Mouse (Mus musculus) neural tube, embryonic 14.5 days (tissue): ENCODE results near the gene Olfr735. TPM values are rescaled to one million over a fixed set of nuclear protein-coding genes. Genes with fewer than 3 reads are reported as not detected.
A peak's percentile ranks its signal among the peaks of the same experiment; 100 is the strongest.

Source experiments
- ATAC-seq: fragments of 200-750 bp; cut with Nextera tagmentation; 2 replicates; pipeline ENCODE4 v1.8.0; 2017; ENCODE audit warnings: low read depth, mild to moderate bottlenecking, moderate TSS enrichment, moderate library complexity
- H3K27ac ChIP-seq: fragments of 300-500 bp; sonication (generic); 2 replicates; pipeline ENCODE4 v1.5.1; 2014; ENCODE audit warnings: low read depth, mild to moderate bottlenecking, control low read depth, low read length, moderate library complexity, mixed read lengths
- H3K27me3 ChIP-seq: fragments of 300-500 bp; sonication (generic); 2 replicates; pipeline ENCODE4 v1.6.1; 2014; ENCODE audit warnings: low read length; ENCODE audit not compliant: control insufficient read depth, insufficient read depth
- H3K36me3 ChIP-seq: fragments of 300-500 bp; sonication (generic); 2 replicates; pipeline ENCODE4 v1.6.1; 2014; ENCODE audit warnings: low read length, mixed read lengths; ENCODE audit not compliant: control insufficient read depth, insufficient read depth
- H3K4me1 ChIP-seq: fragments of 300-500 bp; sonication (generic); 2 replicates; pipeline ENCODE4 v1.6.1; 2014; ENCODE audit warnings: low read length; ENCODE audit not compliant: control insufficient read depth, insufficient read depth
- H3K4me2 ChIP-seq: fragments of 300-500 bp; sonication (generic); 2 replicates; pipeline ENCODE4 v1.6.1; 2014; ENCODE audit warnings: mild to moderate bottlenecking, low read depth, low read length, control low read depth
- H3K4me3 ChIP-seq: fragments of 300-500 bp; sonication (generic); 2 replicates; pipeline ENCODE4 v1.5.1; 2014; ENCODE audit warnings: low read depth, low read length, control low read depth, mixed read lengths
- H3K9ac ChIP-seq: fragments of 300-500 bp; sonication (generic); replicated peaks from 2 replicates; pipeline ENCODE4 v1.6.1; 2014; ENCODE audit warnings: low read depth, mild to moderate bottlenecking, control low read depth, low read length, mixed read lengths
- H3K9me3 ChIP-seq: fragments of 300-500 bp; sonication (generic); 2 replicates; pipeline ENCODE4 v1.6.1; 2016; ENCODE audit warnings: low read length; ENCODE audit not compliant: control insufficient read depth
- WGBS: fragments of 180-500 bp; shearing (Covaris S2); extraction: QIAGEN DNeasy Blood & Tissue Kit; methylation state at CpG from one replicate; pipeline ENCODE4 v1.1.7; 2014; 5-methylcytosine and 5-hydroxymethylcytosine counted together
- polyA plus RNA-seq: library from polyadenylated mRNA; unstranded; fragments of >200 nt; fragmentation: Nextera tagmentation; extraction: Ambion mirVana; gene quantifications from 2 replicates; pipeline ENCODE4 v1.2.1, GENCODE M21; 2014

Gene Olfr735
- polyA plus RNA-seq = not detected in 2 replicates

DNA sequence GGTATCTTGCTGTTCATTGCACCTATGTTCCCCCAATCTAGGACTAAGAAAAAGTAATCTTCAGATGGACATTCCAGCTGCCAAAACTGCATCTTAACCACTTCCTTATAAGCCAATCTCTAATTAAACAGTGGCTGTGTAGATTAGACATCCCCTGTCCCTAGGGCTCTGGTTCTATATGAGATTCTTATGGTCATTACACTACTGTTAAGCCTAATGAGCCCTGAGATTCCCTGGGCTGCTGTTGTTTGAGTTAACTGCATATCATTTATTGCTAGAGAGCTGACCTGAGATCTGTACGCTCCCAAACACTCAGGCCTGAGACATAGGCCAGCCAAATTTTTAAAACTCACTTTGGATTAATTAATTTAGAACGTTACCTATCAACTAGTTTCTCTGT is at the start of gene Olfr735:
TSS of gene Olfr735 (minus strand) at position 77 of the 400 bp plus-strand sequence.
- H3K4me3 ChIP-seq = no peak within 1 kb of the TSS
- 0 out of 2 replicates have a peak, but pooled peaks have one; percentile 24 for ATAC-seq
- H3K9me3 ChIP-seq = no peaks in the 10 kb centered on the region
- H3K4me2 ChIP-seq = no peak within 1 kb of the TSS
- no peaks in the 10 kb centered on the region for H3K27me3 ChIP-seq
- no peak within 1 kb of the TSS for H3K9ac ChIP-seq
- no peak within 1 kb of the TSS for H3K27ac ChIP-seq
- H3K36me3 ChIP-seq = no peaks in the 10 kb centered on the region
- WGBS = 73% methylated on average over 2 of the region's 2 CpGs
- no peaks in the 10 kb centered on the region for H3K4me1 ChIP-seq

DNA sequence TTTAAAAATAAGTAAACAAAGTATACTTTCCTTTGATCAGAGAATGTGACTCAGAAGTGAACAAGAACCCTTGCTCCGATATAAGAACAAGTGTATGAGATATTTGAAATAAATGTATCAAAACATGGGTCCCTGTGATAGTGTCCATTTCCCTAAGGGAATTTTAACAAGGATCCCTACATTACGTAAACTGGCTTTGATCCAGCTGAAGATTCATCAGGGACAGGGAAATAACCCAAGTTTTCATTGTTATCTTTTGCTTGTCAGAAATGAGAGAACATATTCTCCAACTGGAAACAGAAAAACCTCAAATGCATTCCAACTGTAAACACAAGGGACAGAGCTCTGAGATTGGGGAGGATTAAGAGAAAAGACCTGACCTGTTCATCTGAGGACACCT is 32.2 kb upstream of the Olfr735 start, which contains the start of gene Olfr736:
TSS of gene Olfr736 (plus strand) at position 301 of the 400 bp plus-strand sequence.
- Histone ChIP-seq H3K36me3 (no peaks in the 10 kb centered on the region), H3K9ac (no peak within 1 kb of the TSS), H3K27me3 (no peaks in the 10 kb centered on the region), H3K4me1 (no peaks in the 10 kb centered on the region), H3K9me3 (no peaks in the 10 kb centered on the region), H3K4me3 (no peak within 1 kb of the TSS), H3K27ac (no peak within 1 kb of the TSS), H3K4me2 (no peak within 1 kb of the TSS)
- WGBS = 90% methylated on average over 2 of the region's 2 CpGs
- no peak for ATAC-seq

DNA sequence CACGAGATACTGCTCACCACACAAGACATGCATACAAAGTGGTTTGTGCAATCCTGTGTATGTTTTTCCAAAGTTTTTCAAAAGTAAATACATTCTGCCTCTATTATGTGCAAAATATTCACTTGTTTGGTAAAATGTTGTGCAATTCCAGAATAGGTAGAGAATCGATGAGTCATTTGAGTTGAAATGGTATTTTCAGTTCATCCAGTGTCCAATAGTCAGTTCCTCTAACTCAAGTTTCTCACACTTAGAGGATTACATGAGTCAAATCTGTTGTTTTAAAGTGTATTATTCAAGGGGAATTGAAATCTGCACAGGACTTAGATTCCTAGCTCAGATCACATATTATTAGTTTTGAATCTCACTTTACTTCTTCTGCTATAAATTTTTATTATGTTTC is 14.9 kb upstream of the Olfr735 start:
- no peak for ATAC-seq
- Histone ChIP-seq H3K9ac (no peak overlapping the region), H3K36me3 (no peaks in the 10 kb centered on the region), H3K27ac (no peak overlapping the region), H3K4me2 (no peak overlapping the region), H3K4me3 (no peak overlapping the region), H3K4me1 (no peaks in the 10 kb centered on the region), H3K9me3 (no peaks in the 10 kb centered on the region), H3K27me3 (no peaks in the 10 kb centered on the region)
- WGBS = 87% methylated on average over 2 of the region's 2 CpGs

DNA sequence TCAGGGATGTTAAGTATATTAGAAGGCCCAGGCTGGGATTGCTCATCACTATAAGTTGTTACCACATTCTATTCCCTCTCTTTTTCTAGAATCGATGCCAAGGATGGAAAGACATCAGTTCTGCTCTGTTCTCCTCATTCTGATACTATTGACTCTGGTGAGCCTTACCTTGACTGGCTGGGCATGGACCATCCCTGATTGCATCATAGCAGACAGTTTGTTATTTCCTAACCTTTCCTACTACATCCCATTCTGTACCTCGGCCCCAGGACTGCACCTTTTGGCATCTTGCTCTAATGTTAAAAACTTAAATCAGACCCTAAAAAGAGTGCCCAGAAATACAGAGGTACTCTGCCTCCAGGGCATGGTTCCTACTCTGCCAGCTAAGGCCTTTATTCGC is 11.8 kb upstream of the Olfr735 start:
- no peaks in the 10 kb centered on the region for H3K4me1 ChIP-seq
- no peaks in the 10 kb centered on the region for H3K36me3 ChIP-seq
- H3K27ac ChIP-seq = no peak overlapping the region
- no peaks in the 10 kb centered on the region for H3K9me3 ChIP-seq
- no peak for ATAC-seq
- no peak overlapping the region for H3K9ac ChIP-seq
- H3K4me3 ChIP-seq = no peak overlapping the region
- H3K27me3 ChIP-seq = no peaks in the 10 kb centered on the region
- WGBS = 85% methylated on average over 3 of the region's 3 CpGs
- no peak overlapping the region for H3K4me2 ChIP-seq

DNA sequence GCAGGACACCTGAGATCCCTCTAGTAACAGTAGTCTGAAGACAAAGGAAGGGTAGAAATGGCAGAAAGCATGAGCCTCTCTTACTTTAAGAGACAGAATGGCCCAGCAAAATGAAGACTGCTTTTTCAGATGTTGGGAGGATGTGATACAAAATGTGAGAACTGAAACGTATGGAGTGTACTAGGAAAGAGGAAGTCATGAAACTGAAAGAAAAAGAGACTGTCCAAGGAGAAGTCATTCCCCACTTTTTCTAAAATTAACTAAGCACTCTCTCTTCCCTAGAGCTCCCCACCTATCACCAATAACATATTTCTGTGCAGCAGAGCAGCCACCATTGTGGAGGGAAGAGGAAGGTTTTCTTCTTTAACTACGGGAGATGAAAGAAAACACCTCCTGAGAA is 8.9 kb upstream of the Olfr735 start, which contains the start of gene Tlr11:
TSS of gene Tlr11 (plus strand) at position 322 of the 400 bp plus-strand sequence.
- Histone ChIP-seq H3K27me3 (no peaks in the 10 kb centered on the region), H3K36me3 (no peaks in the 10 kb centered on the region), H3K9ac (no peak within 1 kb of the TSS), H3K27ac (no peak within 1 kb of the TSS), H3K9me3 (no peaks in the 10 kb centered on the region), H3K4me3 (no peak within 1 kb of the TSS), H3K4me2 (no peak within 1 kb of the TSS), H3K4me1 (no peaks in the 10 kb centered on the region)
- WGBS = 88% methylated on average over 2 of the region's 2 CpGs
- no peak for ATAC-seq

DNA sequence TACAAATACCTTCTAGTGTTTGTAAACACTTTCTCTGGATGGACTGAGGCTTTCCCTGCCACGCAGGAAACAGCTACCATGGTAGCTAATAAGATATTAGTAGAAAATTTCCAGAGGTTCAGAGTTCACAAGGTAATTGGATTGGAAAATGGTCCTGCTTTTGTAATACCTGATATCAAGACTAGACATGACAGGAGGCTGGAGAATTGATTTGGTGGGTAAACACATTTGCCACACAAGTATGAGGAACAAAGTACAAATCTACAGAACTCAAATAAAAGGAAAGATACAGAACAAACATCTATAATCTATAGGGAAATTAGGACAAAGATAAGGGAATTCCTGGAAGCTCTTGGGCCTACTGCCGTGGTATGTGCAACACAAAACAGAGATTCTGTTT is 8.1 kb upstream of the Olfr735 start:
- WGBS = 79% methylated on average over 2 of the region's 2 CpGs
- Histone ChIP-seq H3K27ac (no peak overlapping the region), H3K9ac (no peak overlapping the region), H3K9me3 (no peaks in the 10 kb centered on the region), H3K36me3 (no peaks in the 10 kb centered on the region), H3K4me1 (no peaks in the 10 kb centered on the region), H3K27me3 (no peaks in the 10 kb centered on the region), H3K4me3 (no peak overlapping the region), H3K4me2 (no peak overlapping the region)
- ATAC-seq = no peak

DNA sequence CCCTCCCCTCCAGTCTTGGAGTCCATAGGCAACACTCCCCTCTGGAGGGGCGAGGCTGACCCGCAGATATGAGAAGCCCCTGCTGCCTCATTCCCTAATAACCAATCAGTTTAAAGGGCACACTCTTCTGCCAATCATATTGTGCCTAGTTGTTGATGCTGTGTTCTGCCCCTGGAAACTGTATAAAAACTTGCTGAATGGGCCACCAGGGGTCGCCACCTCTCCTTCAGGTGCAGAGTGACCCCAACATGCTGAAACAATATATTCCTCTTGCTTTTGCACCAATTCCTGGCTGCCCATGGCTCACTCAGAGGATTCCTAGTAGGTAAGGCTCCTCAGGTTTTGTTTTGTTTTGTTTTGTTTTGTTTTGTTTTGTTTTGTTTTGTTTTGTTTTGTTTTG is 3.8 kb upstream of the Olfr735 start:
- ATAC-seq = no peak
- Histone ChIP-seq H3K4me3 (no peak overlapping the region), H3K4me2 (no peak overlapping the region), H3K36me3 (no peaks in the 10 kb centered on the region), H3K27ac (no peak overlapping the region), H3K9ac (no peak overlapping the region), H3K9me3 (no peaks in the 10 kb centered on the region), H3K27me3 (no peaks in the 10 kb centered on the region), H3K4me1 (no peaks in the 10 kb centered on the region)
- 61% methylated on average over 3 of the region's 3 CpGs for WGBS

DNA sequence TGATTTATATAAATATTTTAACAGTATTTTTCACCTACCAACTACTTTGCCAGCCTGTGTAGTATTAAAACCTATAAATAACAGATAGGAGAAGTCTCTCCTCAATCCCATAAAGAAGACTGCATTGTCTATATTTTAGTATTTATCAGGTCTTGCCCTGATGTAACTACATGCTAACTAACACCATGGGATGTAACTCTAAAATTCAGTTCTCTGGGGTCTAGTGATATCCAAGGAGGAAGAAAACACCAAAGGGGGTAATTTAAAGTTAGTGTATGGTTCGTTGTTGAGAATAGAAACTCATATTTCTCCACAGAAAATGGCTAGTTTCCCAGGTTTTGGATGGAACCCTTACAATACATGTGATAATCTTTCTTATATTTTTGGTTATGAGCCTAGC is 22.0 kb downstream of the Olfr735 start, which contains the start of gene Olfr734:
TSS of gene Olfr734 (minus strand) at position 101 of the 400 bp plus-strand sequence.
- 79% methylated on average over 1 of the region's 1 CpGs for WGBS
- H3K9ac ChIP-seq = no peak within 1 kb of the TSS
- no peaks in the 10 kb centered on the region for H3K9me3 ChIP-seq
- H3K27me3 ChIP-seq = no peaks in the 10 kb centered on the region
- H3K27ac ChIP-seq = no peak within 1 kb of the TSS
- no peak within 1 kb of the TSS for H3K4me3 ChIP-seq
- H3K4me1 ChIP-seq = no peaks in the 10 kb centered on the region
- ATAC-seq = no peak
- no peaks in the 10 kb centered on the region for H3K36me3 ChIP-seq
- no peak within 1 kb of the TSS for H3K4me2 ChIP-seq

DNA sequence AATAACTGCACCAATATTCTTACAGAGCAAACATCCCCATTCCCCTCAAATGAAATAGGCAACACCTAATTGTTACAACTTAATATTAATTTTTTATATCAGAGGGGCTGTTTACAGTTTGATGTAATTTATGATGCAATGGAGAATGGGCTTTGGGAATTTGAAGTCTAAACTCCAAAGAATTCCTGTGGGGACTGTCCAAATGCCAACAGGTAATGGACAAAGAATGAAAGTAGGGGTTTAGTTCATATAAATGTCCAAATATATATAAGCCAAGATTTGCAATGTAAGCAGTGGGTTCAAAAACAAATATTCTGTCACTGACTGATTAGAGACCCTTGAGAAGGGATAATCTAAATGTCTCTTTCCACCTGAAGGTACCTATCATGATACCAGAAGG is 47.2 kb downstream of the Olfr735 start, which contains the start of gene Olfr733:
TSS of gene Olfr733 (minus strand) at position 101 of the 400 bp plus-strand sequence.
- ATAC-seq = no peak
- no peak within 1 kb of the TSS for H3K4me2 ChIP-seq

More for the DNA sequence above, 47.2 kb downstream of the Olfr735 start, which contains the start of gene Olfr733:
- H3K9me3 ChIP-seq = no peaks in the 10 kb centered on the region
- no peaks in the 10 kb centered on the region for H3K27me3 ChIP-seq
- no peaks in the 10 kb centered on the region for H3K36me3 ChIP-seq
- H3K4me3 ChIP-seq = no peak within 1 kb of the TSS
- no peak within 1 kb of the TSS for H3K9ac ChIP-seq
- no peaks in the 10 kb centered on the region for H3K4me1 ChIP-seq
- H3K27ac ChIP-seq = no peak within 1 kb of the TSS
